Mouse (Mus musculus) forelimb bud, embryonic 11.5 days (tissue): ENCODE results near the gene St6galnac3.

Experiments
- DNase-seq: peaks from one replicate; pipeline ENCODE4 v3.0.0-alpha.2; 2012; ENCODE audit warnings: low read depth, low spot score

Gene St6galnac3

DNA sequence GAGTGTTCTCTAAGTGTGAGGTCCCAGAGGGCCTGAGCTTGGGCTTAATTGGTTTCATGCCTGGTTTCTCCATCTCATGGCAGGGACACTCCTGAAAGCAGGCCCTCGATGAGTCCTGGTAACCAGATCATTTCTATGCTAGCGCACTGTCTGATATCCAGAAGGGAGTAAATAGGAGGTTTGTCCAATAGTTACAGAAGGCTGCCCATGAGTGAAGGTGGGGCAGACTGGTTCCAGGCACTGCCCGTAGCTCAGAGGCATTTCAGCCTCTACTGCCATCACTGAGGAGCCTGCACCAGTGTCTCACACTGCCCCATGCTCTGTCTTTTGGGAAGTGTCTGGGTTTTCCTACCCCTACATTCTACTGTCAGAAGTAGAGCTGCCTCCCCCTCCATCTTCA is 72.1 kb downstream of the St6galnac3 start:
- no peak for DNase-seq

DNA sequence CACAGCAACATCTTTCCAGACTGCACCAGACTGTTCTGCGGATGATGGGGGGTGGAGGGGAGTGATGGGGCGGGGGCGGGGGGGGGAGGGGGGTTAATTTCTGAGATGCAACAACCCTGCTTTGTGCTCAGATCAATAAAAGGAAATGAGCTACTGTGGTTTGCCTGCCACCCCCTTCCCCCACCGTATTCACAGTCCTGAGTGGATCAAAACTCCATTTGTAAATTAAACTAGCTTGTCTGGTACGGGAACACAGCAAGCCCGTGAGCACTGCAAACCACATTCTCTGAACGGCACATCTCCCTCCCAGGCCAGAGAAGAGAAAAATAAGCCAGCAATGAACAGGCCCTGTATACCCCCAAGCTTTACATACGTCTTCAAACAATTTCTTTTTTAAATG is 76.3 kb downstream of the St6galnac3 start:
- no peak for DNase-seq

DNA sequence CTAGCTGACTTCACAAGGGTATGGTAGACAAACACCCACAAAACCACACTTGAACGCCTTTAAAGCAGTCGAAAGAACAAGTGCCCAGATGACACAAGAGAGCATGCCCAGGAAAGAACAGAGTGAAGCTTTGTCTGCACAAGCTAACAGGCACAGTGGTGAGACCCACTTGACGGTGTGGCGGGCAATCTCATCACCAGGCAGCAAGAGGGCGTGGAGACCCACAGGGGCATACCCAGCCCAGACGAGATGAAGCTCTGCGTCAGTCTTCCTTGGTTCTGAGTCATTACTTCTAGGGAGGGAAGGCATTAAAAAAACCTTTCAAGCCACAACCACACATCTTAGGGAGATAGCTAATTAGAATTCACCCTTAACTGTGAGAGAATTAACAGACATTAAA is 79.2 kb downstream of the St6galnac3 start:
- no peak for DNase-seq

DNA sequence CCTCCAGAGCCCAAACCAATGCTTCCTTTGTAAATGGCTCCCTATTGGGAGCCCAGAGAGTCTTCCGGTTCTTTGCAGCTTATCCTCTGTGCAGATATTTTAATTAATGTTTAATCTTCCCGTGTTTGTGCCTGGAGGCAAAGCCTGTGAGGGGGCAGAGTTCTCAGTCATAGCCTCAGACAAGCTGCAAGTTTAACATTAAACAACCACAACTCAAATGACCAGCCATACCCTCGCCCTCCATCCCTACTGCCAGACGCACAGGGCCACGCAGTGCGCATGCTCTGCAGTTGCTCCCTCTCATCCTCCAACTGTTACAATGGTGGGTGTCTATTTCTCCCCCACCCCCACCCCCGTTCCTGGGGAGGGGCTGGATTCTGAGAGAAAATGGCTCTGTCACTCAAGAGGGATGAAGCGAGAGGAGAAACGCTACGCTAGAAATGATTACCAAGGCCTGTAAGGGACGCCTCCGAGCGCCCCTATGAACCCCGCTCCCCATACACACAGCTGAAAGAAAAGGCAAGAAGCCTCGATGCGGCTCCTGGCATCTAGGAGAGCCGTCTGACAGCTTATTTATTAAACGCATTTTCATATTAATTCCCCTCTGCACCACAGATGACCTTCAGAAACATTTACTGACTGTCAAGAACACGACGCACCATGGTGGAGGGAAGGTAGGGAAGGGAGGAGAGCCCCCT is 81.0 kb downstream of the St6galnac3 start:
- no peak for DNase-seq

DNA sequence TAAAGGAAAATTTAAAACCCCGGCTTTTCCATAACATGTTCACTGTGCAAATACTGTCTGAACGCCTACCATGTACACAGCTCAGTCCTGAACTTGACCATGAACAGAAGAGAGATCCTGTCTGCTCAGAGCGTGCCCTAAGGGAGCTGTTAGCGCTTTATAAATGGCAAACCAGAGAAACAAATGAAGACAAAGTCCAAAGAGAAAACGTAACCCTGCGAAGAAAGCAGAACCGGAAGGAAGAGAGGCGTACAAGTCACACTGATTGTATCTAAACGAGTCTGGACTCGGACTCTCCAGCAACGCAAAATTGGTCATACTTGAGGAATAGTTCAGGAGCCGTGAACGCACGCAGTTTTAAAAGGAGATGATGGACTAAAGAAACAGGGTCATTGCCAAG is 82.1 kb downstream of the St6galnac3 start:
- no peak for DNase-seq

DNA sequence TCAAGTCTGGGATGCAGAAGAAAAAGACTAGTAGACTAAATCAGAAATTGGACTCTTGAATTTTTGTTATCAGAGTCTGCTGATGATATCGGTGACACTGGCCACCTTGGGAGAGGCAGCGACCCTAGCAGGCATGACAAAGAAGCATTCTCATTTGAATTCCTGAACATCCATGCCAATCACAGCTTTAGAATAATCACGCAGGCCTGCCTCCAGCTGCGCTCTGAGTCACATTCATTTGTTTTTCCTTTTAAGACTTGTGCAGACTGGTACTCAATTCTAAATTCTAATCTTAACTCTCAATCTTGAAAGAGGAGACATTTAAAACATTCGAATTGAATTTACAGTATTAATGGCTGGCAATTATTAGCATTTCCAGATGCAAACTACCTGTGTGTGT is 83.2 kb downstream of the St6galnac3 start:
- no peak for DNase-seq

DNA sequence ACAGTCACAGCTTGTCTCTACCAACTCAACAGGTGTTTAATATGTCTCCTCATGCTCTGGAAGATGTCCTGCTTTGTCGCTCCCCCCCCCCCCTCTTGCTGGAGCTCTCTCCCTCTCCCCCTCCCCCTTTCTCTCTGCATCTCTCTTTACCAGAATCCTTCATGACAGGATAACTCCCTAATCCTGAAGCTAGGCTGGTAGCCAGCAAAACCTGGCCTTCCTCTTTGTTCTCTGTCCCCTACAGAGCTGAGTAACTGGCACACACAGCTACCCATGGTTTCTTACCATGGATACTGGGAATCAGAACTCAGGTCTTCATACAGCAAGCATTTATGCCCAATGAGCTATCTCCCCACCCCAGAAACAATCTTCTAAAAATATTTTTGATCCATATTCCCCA is 87.6 kb downstream of the St6galnac3 start:
- no peak for DNase-seq

DNA sequence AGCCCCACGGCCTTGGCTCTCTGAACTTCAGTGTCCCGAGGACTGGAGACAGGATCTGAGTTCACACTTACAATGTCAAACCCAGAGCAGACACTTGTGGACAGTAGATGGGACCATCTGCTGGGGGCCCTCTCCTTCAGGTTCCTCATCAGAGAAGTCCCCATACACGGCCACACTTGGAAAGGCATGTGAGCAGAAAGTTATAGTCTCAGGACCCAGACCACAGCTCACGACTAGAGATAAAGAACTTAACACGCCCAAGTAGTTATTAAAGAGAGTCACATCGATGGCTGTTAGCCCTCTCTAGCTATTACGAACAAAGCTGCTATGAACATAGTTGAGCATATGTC is 88.2 kb downstream of the St6galnac3 start:
- DNase-seq: no peak

DNA sequence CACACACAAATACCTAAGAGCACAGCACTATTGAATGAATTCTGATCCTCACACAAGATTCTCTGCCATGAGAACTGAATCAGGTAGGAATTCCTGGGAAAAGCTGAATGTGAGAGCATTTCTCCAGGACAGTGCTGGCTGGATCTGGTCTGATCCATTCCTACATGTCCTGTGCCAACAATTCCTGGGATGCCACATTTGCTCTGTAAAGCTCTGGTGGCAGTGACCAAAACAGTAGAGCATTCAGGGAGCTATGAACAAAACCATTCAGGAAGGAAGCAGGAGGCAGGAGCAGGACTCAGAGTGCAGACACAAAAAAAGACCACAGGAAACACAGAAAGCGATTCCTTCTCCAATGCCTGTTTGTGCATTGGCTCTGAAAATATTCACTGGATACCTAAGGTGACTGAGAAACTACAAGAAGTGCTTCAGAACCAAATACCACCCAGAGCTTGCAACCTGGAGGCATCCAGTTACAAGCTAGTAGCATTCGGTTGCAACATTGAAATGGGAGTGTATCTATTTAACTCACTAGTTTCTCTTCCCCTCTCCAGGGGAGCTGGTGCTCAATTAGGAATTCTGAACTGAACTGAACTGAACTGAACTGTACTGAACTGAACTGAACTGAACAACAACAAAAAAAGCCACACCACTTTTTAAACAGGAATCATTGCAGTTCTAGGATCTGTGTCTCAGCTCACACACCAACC is 88.7 kb downstream of the St6galnac3 start:
- no peak for DNase-seq

DNA sequence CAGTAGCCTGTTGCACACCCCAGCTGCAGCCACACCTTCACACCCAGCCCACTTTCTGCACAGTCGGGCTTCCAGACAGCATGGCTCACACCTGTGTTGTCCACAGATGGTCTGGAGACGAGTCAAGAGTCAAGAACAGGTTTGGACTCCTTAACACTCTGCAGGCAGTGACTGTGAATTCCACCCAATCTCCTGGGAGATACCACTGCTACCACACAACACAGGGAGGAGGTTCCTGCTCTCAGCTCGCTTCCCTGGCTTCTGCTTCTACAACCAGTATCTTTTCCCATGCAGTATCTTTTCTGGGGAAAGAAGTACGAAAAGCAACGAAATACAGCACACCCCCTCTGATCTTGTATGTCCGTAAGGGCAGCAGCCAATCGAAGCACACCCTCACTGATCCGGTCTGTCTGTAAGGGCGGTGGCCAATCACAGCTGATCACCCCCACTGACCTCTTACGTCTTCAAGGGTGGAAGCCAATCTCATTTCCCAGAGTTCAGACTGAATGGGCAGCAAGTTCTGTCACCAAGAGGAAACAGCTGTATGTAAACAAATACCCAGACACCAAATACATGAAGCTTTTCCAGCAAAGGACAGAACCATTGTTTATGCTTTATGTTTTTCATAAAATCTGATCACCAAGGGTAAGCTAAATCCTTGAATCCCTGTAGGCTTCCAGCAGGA is 92.8 kb downstream of the St6galnac3 start:
- DNase-seq: no peak

DNA sequence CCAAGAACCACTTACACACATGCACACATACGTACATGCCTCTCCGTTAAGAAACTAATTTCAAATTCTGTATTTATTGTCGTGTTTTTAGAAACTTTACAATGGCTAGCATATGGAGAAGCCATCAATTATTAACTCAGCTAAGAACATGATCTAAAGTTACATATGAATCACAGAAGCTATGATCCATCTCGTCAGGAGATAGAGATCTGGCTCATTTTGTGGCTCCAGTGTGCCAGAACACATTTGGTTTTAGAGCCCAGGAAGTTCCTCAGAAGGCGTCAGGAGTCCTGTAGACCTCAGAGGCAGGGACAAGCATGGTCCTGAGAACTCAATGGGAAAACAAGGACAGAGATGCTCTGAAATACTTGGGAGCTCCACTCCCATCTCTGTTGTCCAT is 98.7 kb downstream of the St6galnac3 start:
- no peak for DNase-seq

DNA sequence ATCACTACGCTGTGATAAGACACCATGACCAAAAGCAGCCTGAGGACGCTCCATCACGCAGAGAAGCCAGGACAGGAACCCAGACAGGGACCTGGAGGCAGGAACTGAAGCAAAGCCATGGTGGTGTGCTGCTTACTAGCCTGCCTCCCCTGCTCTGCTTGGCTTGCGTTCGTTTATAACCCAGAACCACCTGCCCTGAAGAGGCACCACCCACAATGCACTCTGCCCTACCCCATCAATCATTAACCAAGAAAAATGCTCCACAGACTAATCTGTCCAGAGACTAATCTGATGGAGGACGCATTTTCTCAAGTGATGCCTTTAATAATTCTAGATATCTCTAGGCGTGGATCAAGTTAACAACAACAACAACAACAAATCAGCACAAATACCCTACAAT is 106.0 kb downstream of the St6galnac3 start:
- no peak for DNase-seq

DNA sequence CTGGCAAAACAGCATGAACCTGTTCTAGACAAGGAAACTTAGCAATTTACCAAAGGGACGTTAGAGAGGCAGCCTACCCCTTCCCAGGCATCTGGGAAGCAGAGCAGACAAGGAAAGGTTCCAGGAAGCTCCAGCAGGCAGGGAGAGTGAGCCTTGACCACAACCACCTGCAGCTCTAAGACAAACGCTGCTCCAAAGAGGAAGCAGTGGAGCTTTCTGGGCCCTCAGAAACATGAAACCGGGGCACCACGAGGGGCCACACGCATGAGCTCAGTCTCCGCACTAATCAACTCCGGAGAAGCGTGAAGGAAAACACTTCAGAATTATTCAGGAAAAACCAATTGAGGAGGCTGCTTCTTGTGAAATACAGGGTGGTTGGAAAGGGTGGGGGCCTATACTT is 108.1 kb downstream of the St6galnac3 start:
- DNase-seq: no peak

DNA sequence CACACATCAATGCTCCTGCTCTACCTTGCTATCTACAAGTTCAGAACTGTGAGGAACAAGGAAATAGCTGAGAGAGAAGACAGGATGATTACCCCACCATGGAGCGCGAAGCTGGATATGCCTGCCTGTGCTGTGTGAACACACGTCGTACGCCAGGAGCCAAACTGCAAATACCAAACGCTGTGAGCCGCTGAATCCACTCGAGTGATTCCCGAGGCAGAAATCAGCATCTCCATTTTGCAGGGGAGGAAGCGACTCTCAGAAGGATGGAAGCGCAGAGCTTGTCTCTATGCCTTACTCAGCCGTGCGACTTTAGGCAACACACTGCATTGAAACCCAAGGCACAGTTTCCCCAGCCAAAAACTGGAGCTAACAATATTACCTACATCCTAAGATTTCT is 114.7 kb downstream of the St6galnac3 start:
- no peak for DNase-seq

DNA sequence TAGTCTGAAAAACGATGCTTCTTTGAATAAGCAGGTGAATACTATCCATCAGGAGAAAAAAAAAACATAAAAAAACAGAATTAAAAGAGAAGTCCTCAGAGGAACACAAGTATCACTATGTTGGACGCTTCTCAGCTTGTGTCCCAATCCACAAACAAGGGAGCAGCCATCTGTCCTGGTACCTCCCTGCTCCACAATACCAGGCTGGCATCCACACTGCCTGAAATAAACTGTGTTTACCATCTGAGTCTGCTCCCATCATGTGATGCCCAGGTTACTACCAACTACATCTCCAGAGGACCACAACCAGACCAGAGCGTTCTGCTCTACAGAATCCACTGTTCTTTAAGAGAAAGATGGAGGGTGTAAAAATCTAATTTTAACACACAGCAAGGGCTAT is 118.6 kb downstream of the St6galnac3 start:
- no peak for DNase-seq

DNA sequence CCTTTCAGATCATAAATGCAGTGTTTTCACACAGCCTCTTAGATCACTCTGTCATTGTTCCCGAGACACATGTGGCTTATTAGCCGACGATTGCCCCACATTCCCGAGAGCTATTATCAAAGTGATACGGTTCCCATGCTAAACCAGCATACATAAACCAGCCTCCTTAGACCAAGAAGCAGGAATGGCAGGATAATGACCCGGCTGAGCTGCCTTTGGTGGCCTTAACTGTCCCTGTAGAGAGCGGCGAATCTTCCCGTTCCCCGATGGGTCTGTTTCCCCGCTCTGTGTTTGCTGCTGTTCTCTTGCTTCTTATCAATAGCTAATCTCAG is 119.2 kb downstream of the St6galnac3 start:
- DNase-seq: no peak

DNA sequence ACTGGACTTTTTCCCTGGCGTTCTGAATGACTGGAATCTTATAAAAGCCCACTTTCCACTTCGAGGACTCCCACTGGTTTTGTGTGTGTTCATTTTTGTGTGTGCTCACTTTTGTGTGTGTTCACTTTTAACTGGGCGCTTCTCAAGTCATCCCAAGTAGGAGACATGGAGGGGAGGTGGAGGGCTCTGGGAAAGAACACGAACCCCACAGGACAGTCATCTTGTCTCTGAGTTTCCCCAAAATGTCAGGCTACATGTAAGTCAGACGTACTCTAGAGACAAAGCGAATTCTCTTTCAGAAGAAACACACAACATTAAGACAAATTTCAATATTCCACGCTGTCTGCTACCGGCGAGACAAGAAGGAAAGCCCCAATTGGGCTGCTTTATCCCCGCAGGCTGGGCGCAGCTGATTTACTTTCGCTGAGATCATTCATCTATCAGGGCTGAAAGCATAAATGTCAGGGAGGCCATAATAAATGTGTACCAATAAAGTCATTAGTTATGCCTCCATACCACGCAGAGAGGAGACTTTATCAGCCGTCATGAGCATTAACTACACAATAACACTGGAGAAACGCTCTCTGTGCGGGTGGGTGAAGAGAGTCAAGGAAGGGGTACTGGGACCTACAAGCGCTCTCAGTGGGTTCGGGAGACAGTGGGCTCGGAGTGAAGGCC is 119.7 kb downstream of the St6galnac3 start:
- DNase-seq: no peak

DNA sequence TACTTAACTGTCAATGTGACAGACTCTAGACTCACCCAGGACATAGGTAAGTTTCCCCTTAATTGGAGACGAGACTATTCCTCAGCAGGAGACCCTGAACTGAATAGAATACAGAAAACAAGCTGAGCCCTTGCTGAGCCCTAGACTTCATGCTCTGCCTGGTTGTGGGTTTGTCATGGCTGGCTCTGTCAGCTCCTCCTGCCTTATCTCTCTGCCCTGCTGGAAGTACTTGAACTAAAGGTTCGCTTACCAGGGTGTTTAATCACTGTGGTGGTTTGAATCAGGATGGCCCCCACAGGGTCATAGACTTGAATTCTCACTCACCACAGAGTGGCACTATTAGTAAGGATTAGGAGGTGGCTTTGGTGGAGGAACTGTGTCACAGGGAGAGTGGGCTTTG is 125.8 kb downstream of the St6galnac3 start:
- DNase-seq: no peak

DNA sequence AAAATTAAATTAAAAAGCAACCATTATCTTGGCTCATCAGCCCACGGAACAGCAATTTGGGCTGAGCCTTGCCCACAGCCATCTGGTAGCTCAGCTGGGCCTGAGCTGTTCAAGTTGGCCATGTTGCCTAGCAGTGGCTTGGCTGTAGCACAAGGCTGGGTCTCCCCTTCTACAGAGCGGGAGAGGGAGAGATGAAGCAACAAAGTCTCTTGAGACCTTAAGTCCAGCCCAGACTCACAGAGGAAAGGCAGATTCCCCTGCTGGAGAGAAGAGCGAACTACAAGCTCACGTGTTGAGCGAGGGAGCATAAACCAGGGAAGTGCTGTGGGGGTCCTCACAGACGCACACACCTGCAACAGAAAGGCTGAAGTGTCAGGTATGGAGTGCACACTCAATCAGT is 126.3 kb downstream of the St6galnac3 start:
- no peak for DNase-seq

DNA sequence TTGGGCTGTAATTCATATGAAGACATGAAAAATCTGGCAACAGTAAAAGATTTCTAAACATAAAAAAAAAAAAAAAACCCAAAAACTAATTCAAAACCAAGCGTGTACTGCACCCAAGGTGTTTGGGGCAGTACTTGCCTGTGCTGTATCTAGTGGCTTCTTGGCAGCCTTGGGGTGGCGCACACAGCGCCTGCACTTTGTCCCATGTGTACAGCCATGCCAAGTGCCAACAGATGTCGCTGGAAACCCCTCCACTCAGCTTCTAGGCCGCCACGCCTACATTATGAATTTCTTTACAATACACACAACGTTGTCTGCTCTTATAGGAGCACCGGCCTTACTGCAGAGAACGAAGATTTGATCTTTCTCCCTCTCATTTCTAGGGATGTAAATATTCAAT is 130.4 kb downstream of the St6galnac3 start:
- DNase-seq: no peak

DNA sequence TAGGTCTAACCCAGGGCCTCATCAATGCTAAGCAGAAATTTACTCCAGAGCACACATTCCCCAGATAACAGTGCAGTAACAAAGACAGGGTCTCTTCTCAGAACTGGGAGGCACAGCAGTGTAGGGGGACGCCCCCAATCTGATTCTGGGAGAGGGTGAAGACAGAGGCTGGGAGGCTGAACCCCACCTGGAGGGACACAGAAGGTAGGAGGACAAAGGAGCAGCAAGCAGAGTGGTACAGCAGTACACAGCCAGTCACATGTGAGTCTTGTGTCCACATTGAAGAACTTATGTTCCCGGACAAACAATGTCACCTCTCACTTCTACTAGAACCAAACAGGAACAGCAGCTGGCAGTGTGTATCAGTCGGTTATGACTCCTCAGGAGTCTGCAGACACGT is 131.0 kb downstream of the St6galnac3 start:
- DNase-seq: no peak

DNA sequence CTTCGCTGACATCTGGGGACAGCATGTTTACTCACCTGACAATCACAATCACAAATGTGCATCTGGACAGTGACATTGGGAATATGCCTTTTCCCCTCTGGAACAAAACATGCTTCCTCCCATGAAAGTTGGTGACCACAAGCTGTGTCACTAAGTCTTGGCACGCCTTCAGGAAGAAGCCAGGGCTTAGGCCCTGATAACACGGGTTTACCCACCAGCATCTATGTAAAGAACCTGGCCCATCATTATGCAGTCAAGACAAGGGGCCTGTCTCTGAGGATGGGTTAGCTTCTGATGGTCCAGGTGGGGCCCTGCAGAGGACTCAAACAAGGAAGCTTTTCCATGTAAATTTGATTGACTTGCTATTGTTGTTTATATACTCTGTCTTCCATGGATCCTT is 131.9 kb downstream of the St6galnac3 start:
- no peak for DNase-seq

DNA sequence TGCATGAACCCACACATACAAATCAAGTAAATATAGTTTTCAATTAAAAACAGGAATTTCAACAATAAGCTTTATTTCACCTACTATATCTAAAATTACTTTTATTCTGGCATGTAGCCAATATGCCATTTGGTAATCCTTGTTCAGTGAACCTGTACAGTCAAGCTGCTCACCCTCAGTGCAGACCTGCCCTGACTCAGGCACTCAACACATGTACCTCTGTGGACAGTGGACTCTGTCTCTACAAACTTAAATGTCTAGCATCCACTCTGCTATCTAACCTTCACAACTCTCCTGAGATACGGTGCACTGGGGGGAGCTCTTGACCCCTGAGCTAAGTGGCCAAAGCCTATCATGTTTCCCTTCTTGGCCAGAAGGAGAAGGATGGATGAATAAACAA is 137.4 kb downstream of the St6galnac3 start:
- DNase-seq: no peak
